Mouse (Mus musculus): ENCODE measurements around the gene Dgki.
"Not testable (repeated sequence)": the region's sequence is repeated elsewhere in the genome, so short reads cannot be mapped to it uniquely, and the experiment has no call there.

Gene Dgki

GRCm38 (mm10) chr6:37142991-37143866 lies 156.8 kb downstream of the Dgki start:
- DNase-seq: no peak

- no peak for DNase-seq
These were observed 161.2 kb downstream of the Dgki start for GRCm38 (mm10) chr6:37138816-37139215.

GRCm38 (mm10) chr6:37131257-37131656 lies 168.7 kb downstream of the Dgki start:
- DNase-seq: no peak

DNA sequence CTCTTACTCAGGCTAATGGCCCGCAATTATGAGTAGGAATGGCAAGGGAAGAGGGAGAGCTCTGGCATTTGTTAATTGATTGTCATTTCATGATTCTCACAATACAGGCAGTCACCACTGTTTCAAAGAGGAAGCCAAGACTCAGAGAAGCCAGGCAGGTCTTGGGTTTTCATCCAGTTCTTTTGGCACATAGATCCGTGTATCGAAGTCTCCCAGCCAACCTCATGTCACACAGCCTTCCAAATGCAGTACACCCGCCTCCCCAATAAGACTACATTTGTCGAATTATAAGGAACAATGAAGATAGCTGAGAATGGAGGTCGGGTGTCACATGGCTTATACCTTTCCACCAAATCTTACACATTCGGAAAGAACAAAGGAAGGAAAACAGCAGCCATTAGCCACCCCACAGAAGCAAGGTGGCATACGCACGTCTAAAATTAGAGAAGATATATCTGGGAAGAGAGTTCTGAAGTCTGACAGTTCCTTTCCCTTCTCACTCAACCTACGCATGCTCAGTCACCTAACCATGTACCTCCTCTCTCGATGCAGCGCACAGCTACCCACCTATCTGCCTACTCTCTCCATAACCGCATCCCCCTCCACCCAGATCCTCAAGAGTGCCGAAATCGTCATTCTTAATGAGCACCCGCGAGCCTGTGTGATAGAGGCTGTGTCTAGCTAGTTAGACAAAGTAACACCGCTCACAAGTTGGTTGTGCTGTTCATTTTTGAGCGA lies 179.4 kb downstream of the Dgki start:
- DNase-seq: no peak

DNA sequence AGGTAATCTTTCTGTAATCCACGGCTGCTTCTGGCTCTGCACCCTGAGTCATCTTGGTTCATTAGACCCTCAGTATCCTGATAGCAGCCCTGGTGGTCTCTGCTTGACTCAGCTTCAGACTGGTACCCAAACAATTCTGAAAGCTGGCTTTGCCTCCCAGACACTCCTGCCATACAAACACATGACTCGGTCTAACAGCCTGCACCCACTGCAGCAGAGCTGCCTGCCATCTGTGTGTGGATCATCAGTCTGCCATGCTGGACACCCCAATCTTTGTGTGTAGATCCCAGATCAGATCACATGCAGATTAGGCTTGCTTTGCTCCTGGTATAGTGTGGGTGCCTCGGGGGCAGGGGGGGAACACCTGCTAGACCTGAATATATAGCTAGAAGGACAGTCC lies 180.8 kb downstream of the Dgki start:
- DNase-seq: no peak

DNA sequence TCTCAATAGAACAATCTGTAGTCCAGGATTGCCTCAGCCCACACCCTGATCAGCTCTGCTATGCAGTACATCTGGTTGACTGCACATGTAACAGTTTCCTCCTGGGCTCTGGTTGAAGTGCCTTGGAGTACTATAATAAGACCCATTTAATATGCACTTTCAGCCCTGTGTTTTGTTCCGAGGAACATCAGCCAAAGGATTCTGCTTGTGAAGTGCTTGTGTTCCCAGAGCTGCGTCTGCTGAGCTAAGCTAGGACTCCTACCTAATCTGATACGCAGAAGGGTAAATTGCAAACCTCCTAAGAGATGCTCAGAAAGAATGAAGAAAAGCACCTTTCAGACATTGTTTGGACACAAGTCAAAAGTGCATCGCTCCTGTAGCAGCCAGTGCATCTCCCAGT lies 186.9 kb downstream of the Dgki start:
- no peak for DNase-seq

- DNase-seq: not testable (repeated sequence)
These were observed 193.7 kb downstream of the Dgki start for GRCm38 (mm10) chr6:37106236-37106635.

- no peak for DNase-seq
These were observed 199.6 kb downstream of the Dgki start for GRCm38 (mm10) chr6:37100413-37100812.

DNA sequence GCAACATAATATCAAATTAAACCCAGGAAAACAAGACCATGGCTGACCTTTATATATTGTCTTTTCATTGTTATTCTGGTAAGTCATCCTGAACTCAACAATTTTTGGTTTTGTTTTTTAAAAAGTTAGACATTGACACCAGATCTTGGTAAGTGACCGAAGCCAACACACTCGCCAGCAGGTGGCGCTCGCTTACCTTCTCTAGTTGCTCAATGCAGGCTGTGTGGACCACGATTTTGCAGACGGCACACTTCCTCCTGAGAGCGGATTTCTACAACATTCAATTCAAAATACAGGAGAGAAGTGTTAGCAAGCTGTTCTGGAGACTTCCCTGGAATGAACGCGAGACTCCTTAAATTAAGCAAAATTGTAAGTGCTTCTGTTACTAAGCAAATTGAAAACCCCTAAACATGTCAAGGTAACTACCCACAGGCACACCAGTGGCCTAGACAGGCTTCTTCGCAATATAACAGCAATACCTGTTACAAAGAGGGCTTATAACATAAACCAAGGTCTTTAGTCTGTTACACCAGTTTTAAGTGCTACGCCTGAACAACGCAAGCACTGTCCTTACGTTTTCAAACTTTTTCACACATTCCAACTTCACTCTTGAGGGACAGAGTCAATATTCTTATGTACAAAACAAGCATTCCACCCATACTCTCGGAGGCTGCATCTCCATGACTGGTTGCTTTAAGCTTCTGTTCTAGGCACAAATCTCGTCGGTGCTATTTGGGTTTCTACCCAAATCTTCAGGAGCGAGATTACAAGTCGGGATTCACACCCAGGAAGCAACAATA lies 202.4 kb downstream of the Dgki start:
- DNase-seq: peak; percentile 78

- no peak for DNase-seq
These were observed 203.1 kb downstream of the Dgki start for GRCm38 (mm10) chr6:37096840-37097305.

DNA sequence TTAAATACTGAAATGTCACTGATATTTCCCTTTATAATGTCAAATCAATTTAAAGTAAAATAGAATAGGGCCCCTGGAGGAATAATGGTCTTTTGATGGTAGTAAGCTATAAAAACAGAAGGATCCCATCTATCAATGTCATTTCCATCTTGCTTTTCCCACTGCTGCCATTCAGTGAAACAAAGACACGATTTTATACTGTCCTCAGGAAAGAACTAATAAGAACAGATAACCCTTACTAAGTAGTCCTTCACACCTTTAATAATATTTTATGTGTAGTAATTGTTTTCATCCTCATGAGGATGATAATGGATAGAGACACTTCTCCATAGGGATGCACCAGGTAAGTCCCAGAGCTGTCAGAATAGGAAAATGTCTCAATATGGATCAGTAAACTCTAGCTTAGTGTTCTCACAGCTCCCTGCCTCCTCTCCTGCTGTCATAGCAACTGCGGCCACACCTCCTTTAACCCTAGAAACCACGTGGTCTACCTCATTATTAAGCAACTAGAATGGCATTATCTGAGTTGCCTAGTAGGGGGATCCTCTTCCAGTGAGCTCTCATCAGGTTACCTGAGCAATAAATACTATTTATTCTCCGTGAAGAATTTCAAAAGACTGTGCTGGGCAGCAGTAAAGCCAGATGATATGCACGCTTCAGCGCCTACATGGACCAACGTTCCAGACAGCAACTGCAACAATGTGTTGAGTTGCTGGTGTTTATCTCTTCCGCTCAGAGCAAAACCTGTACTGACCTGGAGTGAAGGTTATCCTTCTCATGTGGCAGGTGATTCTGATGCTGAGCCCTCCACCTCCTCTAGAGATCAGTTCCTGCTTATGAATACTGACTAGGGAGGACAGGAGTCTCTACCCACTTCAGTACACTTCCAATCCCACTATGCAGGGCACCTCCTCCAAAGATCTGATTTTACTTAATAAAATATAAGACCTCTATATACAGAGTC lies 210.6 kb downstream of the Dgki start:
- no peak for DNase-seq

GRCm38 (mm10) chr6:37082990-37083389 lies 217.0 kb downstream of the Dgki start:
- DNase-seq: no peak

DNA sequence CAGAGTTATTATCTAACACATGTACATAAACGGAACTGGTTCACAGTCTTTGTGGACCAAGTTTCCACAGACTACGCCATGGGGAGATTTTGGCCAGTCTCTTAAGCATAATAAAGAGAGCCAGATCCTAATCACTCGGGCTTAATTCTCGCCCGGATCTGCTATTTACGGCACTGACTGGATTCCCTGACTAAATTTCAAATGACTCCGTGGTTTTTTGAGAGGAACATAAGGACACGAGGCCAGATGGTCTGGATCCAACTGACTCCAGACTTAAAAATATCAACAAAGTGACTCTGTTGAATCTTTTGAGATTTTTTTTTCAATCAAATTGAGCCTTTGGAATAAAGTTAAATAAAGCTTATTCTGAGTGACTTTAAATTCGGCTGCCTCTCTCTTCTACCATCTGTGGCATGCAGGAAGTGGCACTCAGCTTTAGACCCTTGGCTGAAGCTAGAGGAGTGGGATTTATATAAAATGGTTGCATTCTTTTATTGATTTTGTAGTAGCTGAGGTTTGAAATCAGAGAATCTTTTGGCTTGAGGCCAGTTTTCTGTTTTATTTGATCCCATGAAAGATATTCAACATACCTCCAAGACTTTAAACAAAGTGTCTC lies 227.5 kb downstream of the Dgki start:
- no peak for DNase-seq

DNA sequence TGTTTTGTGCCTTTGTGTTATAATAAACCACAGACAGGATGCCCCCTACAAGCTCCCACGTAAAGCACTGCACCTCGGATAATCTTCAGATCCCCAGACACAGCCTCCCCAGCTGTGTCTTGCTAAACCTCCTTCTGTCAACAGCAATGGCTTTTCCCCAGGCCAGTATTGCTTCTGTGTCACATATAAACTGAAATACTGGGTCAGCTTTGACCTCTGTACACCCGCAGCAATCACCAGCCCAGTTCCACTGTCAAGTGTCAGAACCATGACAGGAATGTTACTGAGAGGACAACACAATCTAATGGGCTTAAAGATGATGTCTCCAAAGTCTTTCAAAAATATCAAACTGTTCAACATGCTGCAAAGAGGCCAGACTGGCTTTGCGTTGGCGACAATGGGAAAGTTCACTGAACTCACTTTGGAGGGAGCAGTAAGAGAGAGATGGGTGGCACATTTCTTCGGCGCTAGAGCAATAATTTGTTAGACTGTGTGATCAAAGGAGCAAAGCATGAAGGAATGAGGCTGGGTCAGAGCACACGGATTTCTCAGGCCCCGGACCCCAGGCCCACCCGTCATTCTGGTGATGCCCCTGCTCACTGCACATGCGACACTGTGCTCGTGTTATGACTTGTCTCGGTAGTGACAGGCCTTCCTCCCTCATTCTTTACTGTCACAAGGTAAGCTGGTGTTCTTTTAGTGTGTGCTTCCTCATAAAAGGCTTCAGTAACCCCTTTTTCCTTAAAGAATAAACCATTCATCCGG lies 230.0 kb downstream of the Dgki start:
- DNase-seq: no peak

DNA sequence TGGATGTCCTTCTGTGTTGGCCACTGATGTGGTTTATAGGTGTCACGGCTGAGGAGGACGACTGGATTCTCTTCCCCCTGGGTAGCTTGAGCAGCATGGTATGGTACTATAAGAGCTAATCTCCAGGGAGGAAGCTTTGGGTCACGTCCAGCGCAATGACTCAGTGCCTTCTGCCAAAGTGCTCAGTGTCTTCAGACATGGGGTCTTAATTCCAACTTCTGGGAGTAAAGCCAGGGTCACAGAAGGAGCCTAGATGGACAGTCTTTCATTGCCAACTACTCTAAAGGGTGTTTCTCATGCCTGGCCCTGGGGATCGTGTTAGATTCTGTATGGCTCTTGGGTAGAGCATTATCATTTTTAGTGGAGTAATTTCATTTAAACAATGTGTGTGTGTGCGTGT lies 231.2 kb downstream of the Dgki start:
- DNase-seq: no peak

DNA sequence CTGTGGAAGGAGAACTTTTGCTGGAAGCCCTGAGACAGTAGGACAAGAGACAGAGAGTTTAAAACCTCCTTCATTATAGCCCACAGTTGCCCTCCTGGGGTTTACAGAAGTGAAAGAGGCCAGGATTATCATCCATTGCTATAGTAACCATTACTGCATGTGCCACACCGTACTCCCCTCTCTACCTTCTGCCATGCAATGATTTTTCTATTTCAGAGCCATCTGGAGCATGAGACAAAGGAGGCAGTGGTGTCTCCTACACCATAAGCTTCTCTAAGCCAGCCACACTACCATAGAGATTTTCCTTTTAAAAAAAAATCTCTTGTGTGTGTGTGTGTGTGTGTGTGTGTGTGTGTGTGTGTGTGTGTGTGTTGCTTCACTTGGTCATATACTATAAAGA lies 232.6 kb downstream of the Dgki start:
- no peak for DNase-seq

DNA sequence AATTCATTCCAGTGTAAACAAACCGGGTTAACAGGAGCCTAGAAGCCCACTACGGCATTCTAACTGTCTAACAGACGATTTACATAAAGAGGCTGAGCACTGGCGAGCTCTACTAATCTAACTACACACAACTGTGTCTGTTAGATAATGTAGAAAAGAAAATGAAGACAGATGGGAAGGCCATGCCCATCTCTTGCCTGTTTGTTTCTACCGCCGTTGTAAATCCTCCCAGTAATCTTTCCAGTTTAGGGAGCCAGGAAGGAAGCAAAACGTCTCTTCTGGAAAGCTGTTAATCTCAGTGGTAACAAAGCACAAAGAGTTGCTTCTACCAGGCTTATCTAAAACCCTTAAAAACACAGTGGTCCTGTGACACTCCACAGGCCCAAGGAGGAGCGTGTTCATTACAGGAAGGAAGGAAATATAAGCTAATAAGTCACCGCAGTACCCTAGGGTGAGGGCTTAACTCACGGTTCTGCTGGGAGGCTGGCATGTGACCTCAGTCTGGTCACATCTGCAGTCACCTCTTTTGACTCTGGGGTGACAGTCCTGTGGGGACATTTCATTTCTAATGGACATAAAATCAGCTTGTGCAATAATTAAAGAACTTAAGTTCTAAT lies 235.7 kb downstream of the Dgki start:
- DNase-seq: no peak

DNA sequence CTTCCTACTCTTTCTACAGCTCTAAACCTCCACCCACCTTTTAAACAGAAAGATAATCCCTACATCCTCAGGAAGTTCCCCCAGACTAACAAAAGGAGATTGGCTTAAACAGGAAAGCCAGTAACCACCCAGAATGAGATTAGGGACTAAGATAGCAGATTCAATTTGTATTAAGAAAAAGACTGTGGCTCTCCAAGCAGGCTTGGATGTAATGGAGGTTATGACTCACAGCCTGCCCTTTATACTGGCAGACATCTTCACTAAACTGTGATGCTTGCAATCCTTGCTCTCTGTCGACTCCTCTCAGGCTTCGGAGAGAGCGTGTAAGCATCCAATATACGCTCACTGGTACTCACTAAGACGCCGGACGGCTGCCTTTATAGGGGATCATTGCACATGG lies 236.7 kb downstream of the Dgki start:
- DNase-seq: no peak

DNA sequence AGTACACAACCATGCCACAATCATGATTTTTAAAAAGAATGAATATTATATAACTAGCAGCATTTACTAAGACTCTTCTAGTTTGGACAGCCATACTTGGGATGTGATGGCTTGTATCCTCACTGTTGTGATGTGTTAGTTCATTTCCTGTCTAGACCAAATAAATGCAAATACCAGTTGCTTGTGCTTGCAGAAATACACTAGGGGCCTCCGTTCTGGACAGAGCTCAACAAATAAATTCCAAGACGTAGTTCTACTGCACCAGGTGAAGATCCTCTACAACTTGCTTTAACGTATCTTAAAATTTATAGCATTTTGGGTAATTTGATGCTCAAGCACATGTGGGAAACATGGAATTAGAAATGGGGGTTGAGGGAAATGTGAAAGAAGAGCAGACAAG lies 239.9 kb downstream of the Dgki start:
- DNase-seq: no peak

- no peak for DNase-seq
These were observed 242.0 kb downstream of the Dgki start for GRCm38 (mm10) chr6:37057957-37058356.

Data from B cell, adult 2 months (primary cell).